Comparison of ENCODE assay signal across 8 mouse cellular contexts in the genomic region with DNA sequence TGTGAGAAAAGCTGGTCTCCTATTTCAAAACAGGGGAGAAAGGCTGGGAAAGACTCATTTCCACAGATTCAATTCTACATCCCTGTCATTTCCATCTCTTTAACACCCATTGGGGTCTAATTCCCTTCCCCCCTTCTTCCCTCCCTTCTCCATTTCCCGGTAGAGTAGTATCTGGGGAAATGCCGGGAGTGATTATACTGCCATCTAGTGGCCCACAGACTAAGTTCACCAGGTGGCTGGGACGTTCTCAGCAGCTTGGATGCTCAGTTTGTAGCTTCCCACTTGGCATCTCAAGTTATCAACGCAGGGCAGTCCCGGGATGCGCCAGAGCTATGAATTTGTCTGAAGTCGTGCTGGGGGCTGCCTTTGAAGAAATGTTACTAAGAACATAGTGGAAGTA. TPM values are rescaled to one million over a fixed set of nuclear protein-coding genes. Genes with fewer than 3 reads are reported as not detected.
DNase-seq lines count a peak whose midpoint lies in the region; ATAC-seq lines count a peak whose summit lies in the region.

No protein-coding gene starts in this region.

- H3K27ac ChIP-seq in hindbrain, embryonic 15.5 days (replicated peaks): no peak overlapping the region

- H3K36me3 ChIP-seq in hindbrain, embryonic 15.5 days: no peaks in the 10 kb centered on the region

- no peaks in the 10 kb centered on the region for H3K4me1 ChIP-seq in hindbrain, embryonic 15.5 days (replicated peaks)

- H3K27me3 ChIP-seq in hindbrain, embryonic 15.5 days: no peaks in the 10 kb centered on the region

- peak; percentile 95 for ATAC-seq in frontal cortex, adult (ENCODE audit: low TSS enrichment)
- ATAC-seq in hindbrain, embryonic 15.5 days (ENCODE audit: low FRiP score, low read depth): peak; percentile 88
- peak; percentile 76 for ATAC-seq in megakaryocyte-erythroid progenitor cell, adult 5-6 weeks (replicated peaks; ENCODE audit: low FRiP score, low TSS enrichment, poor library complexity, severe bottlenecking)

- H3K9me3 ChIP-seq in hindbrain, embryonic 15.5 days: no peaks in the 10 kb centered on the region

- no peak overlapping the region for H3K4me2 ChIP-seq in hindbrain, embryonic 15.5 days

- H3K9ac ChIP-seq in hindbrain, embryonic 15.5 days: no peak overlapping the region

- no peak overlapping the region for H3K4me3 ChIP-seq in hindbrain, embryonic 15.5 days

- DNase-seq in ovary, postnatal 10 days (ENCODE audit: low spot score): peak; percentile 45
- DNase-seq in ovary, adult 18-20 months (ENCODE audit: low spot score): no peak
- DNase-seq in cerebellum, adult 8-10 months: peak; percentile 23
- DNase-seq in left cerebral cortex, adult 11 months (ENCODE audit: low spot score): peak; percentile 46
- DNase-seq in right cerebral cortex, postnatal 4 days: peak; percentile 58

- 9% methylated on average over 7 of the region's 7 CpGs for WGBS in hindbrain, embryonic 15.5 days

RNA-seq across cellular contexts. Expression of gene Fyb, which starts 48.2 kb away (rescaled TPM):
- 3.6 and 3.8 TPM in 2 replicates for polyA plus RNA-seq in hindbrain, embryonic 15.5 days (2015; fragmentation: Nextera tagmentation; extraction: Ambion mirVana)
- total RNA-seq in megakaryocyte-erythroid progenitor cell, adult 5-6 weeks (2014; fragmentation: Nextera tagmentation): 76.1 and 91.4 TPM in 2 replicates
- total RNA-seq in megakaryocyte-erythroid progenitor cell, adult 5-6 weeks (2017): 38.2 and 41.0 TPM in 2 replicates
